Mouse (Mus musculus) embryonic fibroblast, embryonic 13.5 days (primary cell): ENCODE measurements around the gene Hist1h4f.

Source experiments
- CTCF ChIP-seq: IDR thresholded peaks from 2 replicates; pipeline ENCODE4 v1.5.1; 2011; ENCODE audit warnings: mild to moderate bottlenecking, control low read depth, low read length, moderate library complexity, borderline replicate concordance; ENCODE audit not compliant: insufficient read depth
- POLR2A ChIP-seq: IDR thresholded peaks from 2 replicates; pipeline ENCODE4 v1.6.1; 2011; ENCODE audit warnings: low read depth, mild to moderate bottlenecking, control low read depth, low read length, moderate library complexity

DNA sequence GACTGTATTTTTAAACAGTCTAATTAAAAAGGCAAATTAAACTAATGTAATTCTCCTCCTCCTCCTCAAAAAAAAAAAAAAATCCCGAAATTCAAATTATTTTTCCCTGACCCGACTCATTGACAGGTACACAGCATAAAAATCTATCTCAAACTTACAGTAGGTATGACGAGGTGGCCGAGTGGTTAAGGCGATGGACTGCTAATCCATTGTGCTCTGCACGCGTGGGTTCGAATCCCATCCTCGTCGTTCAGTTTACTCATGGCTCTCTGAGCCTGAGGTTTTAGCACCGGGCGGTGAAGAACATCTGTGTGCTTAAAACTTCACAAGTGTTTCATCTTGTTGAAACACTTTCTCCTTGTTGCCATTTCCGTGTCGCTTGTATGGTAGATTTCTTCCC is 29.7 kb downstream of the Hist1h4f start:
- TF ChIP-seq POLR2A (no peak), CTCF (no peak)
